Mouse (Mus musculus) testis, adult 2 months (tissue): ENCODE data around the gene Pgghg.

Experiments
- CTCF ChIP-seq: fragments of 200-500 bp; IDR thresholded peaks from 2 replicates; pipeline ENCODE4 v1.5.1; 2012; ENCODE audit warnings: low read depth, mild to moderate bottlenecking, inconsistent platforms, low read length, moderate library complexity; ENCODE audit not compliant: control insufficient read depth, insufficient read depth, insufficient replicate concordance
- POLR2A ChIP-seq: fragments of 200-500 bp; IDR thresholded peaks from 2 replicates; pipeline ENCODE4 v1.6.1; 2012; ENCODE audit warnings: low read depth, mild to moderate bottlenecking, inconsistent platforms, low read length, moderate library complexity; ENCODE audit not compliant: control insufficient read depth

DNA sequence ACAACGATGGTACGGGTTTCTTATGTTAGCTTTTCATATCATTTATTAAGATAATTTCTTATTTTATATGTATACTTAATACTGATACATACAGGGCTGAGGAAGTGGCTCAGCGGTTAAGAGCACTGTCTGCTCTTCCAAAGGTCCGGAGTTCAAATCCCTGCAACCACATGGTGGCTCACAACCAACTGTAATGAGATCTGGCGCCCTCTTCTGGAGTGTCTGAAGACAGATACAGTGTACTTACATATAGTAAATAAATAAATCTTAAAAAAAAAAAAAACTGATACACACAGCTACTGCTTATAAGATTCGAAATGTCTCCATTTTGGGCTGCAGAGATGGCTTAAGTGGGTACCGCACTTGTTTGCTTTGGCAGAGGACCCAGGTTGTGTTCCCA is 33.5 kb upstream of the Pgghg start:
- TF ChIP-seq CTCF (no peak), POLR2A (no peak)
